Mouse (Mus musculus) brain, embryonic 14.5 days (tissue): ENCODE data around the gene Chd9.

Experiments used
- CTCF ChIP-seq: fragments of 200-500 bp; IDR thresholded peaks from 2 replicates; pipeline ENCODE4 v1.5.1; 2012; ENCODE audit warnings: inconsistent platforms, mild to moderate bottlenecking, moderate library complexity, borderline replicate concordance; ENCODE audit not compliant: insufficient read depth, insufficient read length; ENCODE audit errors: extremely low read depth
- POLR2A ChIP-seq: fragments of 200-500 bp; IDR thresholded peaks from 2 replicates; pipeline ENCODE4 v1.6.1; 2012; ENCODE audit warnings: mild to moderate bottlenecking, inconsistent platforms, borderline replicate concordance; ENCODE audit not compliant: poor library complexity, insufficient read depth, insufficient read length, severe bottlenecking; ENCODE audit errors: extremely low read depth

DNA sequence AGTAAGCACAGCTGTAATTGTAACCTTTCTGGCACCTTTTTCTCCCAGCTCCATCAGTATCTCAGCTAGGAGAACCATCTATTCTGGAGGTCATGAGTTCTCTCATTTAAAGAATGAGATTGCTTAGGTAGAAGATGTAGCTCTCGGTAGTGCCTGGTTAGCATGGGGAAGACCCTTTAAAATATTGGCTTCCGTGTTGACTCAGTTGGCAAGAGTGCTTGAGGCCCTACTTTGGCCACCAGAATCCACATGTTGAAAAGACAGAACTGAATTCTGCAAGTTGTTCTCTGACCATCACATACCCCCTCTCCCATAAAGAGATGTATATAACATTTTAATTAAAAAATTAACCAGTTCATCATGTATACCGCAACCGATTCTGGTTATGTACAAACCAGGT is 78.8 kb downstream of the Chd9 start:
- TF ChIP-seq POLR2A (no peak), CTCF (no peak)
